Mouse (Mus musculus): ENCODE results near the gene Akr1c21. TPM values are rescaled to one million over a fixed set of nuclear protein-coding genes. Genes with fewer than 3 reads are reported as not detected.
"Not testable (repeated sequence)": the region's sequence is repeated elsewhere in the genome, so short reads cannot be mapped to it uniquely, and the experiment has no call there.

The Akr1c21 gene
- not detected in 2 replicates for polyA plus RNA-seq (2016; fragmentation: Nextera tagmentation; extraction: Ambion mirVana)

GRCm38 (mm10) chr13:4573871-4574270 is at the start of gene Akr1c21:
TSS of gene Akr1c21 (plus strand) at chr13:4574075.
- Histone ChIP-seq H3K27me3 (ENCODE audit: insufficient read depth, poor library complexity, severe bottlenecking) (no peaks in the 10 kb centered on the region), H3K27ac (no peak within 1 kb of the TSS), H3K4me1 (no peaks in the 10 kb centered on the region), H3K36me3 (no peaks in the 10 kb centered on the region), H3K4me3 (no peak within 1 kb of the TSS), H3K9me3 (no peaks in the 10 kb centered on the region)
- WGBS: 67% methylated on average over 1 of the region's 1 CpGs
- DNase-seq (ENCODE audit: low spot score): no peak

DNA sequence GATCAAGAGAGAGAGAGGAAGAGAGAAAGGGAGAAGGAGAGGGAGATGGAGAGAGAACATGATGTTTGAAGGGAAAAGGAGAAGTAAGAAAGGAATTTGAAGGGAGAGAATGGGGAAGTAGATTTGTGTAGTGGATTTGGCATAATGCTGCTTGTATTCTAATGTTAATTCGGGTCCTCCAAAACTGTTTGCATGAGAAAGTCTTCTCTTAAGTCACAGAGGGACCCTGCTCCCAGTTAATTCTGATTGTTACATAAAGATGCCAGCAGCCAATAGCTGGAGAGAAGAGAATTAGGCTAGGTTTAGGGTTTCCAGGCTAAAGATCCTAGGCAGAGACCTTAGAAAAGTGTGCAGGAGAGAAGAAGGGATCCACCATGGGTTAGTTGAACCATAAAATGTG is 14.7 kb upstream of the Akr1c21 start:
- 65% methylated on average over 1 of the region's 1 CpGs for WGBS
- no peaks in the 10 kb centered on the region for H3K9me3 ChIP-seq

DNA sequence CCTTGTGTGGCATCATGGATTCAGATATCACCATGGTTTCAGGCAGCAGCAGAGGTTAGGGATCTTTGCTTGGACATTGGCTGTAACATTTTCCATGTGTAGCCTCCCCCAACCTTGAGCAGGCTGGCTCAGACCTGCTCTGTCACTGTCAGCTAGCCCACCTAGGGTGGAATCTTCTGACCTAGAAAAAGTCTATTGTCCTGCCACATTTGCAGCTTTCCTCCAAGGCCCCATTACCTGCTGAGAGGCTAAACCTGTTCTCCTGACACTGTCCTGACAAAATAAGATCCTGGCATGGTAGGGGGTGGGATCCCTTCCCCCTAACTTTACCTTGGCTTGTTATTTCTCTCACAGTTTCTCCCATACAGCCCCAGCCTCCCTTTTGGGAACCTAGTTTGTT is 13.4 kb upstream of the Akr1c21 start:
- H3K27me3 ChIP-seq (ENCODE audit: insufficient read depth, poor library complexity, severe bottlenecking): no peaks in the 10 kb centered on the region
- no peaks in the 10 kb centered on the region for H3K9me3 ChIP-seq
- no peak overlapping the region for H3K4me3 ChIP-seq
- no peak overlapping the region for H3K27ac ChIP-seq
- no peaks in the 10 kb centered on the region for H3K4me1 ChIP-seq
- H3K36me3 ChIP-seq: no peaks in the 10 kb centered on the region
- no peak for DNase-seq (ENCODE audit: low spot score)

More for the DNA sequence above, 14.7 kb upstream of the Akr1c21 start:
- Histone ChIP-seq H3K36me3 (no peaks in the 10 kb centered on the region), H3K4me1 (no peaks in the 10 kb centered on the region), H3K4me3 (no peak overlapping the region), H3K27me3 (ENCODE audit: insufficient read depth, poor library complexity, severe bottlenecking) (no peaks in the 10 kb centered on the region), H3K27ac (no peak overlapping the region)
- no peak for DNase-seq (ENCODE audit: low spot score)

- Histone ChIP-seq H3K27me3 (ENCODE audit: insufficient read depth, poor library complexity, severe bottlenecking) (no peaks in the 10 kb centered on the region), H3K4me1 (no peaks in the 10 kb centered on the region), H3K27ac (no peak overlapping the region), H3K9me3 (no peaks in the 10 kb centered on the region), H3K4me3 (no peak overlapping the region), H3K36me3 (no peaks in the 10 kb centered on the region)
- no peak for DNase-seq (ENCODE audit: low spot score)
- WGBS: 85% methylated on average over 2 of the region's 2 CpGs
Observed at GRCm38 (mm10) chr13:4565996-4566395, 7.9 kb upstream of the Akr1c21 start.

DNA sequence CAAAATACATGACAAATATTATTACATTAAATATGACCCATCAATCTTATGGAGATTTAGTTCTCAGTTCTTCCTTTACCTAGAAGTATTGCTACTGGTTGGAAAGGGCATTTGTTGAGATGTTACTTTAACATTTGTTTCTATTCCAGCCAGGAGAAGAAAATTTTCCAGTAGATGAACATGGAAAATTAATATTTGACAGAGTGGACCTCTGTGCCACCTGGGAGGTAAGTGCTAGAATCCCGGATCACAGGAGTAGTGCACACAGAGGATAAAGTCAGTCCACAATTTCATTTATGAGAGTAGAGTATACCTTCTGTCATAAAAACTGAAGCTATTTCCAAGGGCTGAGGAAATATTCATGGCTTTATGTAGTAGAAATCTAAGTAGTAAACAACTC is 3.0 kb downstream of the Akr1c21 start:
- no peaks in the 10 kb centered on the region for H3K4me1 ChIP-seq
- no peak overlapping the region for H3K27ac ChIP-seq
- no peaks in the 10 kb centered on the region for H3K36me3 ChIP-seq
- DNase-seq (ENCODE audit: low spot score): no peak
- H3K27me3 ChIP-seq (ENCODE audit: insufficient read depth, poor library complexity, severe bottlenecking): no peaks in the 10 kb centered on the region
- H3K9me3 ChIP-seq: no peaks in the 10 kb centered on the region
- H3K4me3 ChIP-seq: no peak overlapping the region
- 84% methylated on average over 1 of the region's 1 CpGs for WGBS

- H3K4me1 ChIP-seq: not testable (repeated sequence)
Observed at GRCm38 (mm10) chr13:4603431-4603830, 29.6 kb downstream of the Akr1c21 start.

GRCm38 (mm10) chr13:4606821-4607220 is 32.9 kb downstream of the Akr1c21 start:
- Histone ChIP-seq H3K27me3 (ENCODE audit: insufficient read depth, poor library complexity, severe bottlenecking) (no peaks in the 10 kb centered on the region), H3K9me3 (no peaks in the 10 kb centered on the region), H3K4me1 (no peaks in the 10 kb centered on the region), H3K36me3 (peaks cover 6% of the 10 kb centered on the region; the same call in 1 of the 2 replicates), H3K27ac (no peak overlapping the region), H3K4me3 (no peak overlapping the region)
- 84% methylated on average over 4 of the region's 4 CpGs for WGBS
- no peak for DNase-seq (ENCODE audit: low spot score)

More at GRCm38 (mm10) chr13:4603431-4603830, 29.6 kb downstream of the Akr1c21 start:
- DNase-seq (ENCODE audit: low spot score); H3K27me3 ChIP-seq (ENCODE audit: insufficient read depth, poor library complexity, severe bottlenecking); H3K4me3 ChIP-seq; H3K27ac ChIP-seq; H3K9me3 ChIP-seq: not testable (repeated sequence)
- peaks cover 33% of the 10 kb centered on the region for H3K36me3 ChIP-seq
- 56% methylated on average over 3 of the region's 3 CpGs for WGBS

- H3K27ac ChIP-seq: peak overlapping the region; percentile 85
- peak overlapping the region; percentile 73 for H3K4me3 ChIP-seq
- H3K36me3 ChIP-seq: no peaks in the 10 kb centered on the region; the same call in 1 of the 2 replicates
- no peaks in the 10 kb centered on the region for H3K9me3 ChIP-seq
- H3K27me3 ChIP-seq (ENCODE audit: insufficient read depth, poor library complexity, severe bottlenecking): no peaks in the 10 kb centered on the region
- H3K4me1 ChIP-seq: no peaks in the 10 kb centered on the region
- 35% methylated on average over 9 of the region's 9 CpGs for WGBS
- DNase-seq (ENCODE audit: low spot score): no peak
Observed at GRCm38 (mm10) chr13:4608530-4608929, 34.7 kb downstream of the Akr1c21 start.

- no peaks in the 10 kb centered on the region for H3K27me3 ChIP-seq (ENCODE audit: insufficient read depth, poor library complexity, severe bottlenecking)
- DNase-seq (ENCODE audit: low spot score): peak; percentile 95
- no peaks in the 10 kb centered on the region; the same call in 1 of the 2 replicates for H3K36me3 ChIP-seq
- peak within 1 kb of the TSS; percentile 73 for H3K4me3 ChIP-seq
- no peaks in the 10 kb centered on the region for H3K4me1 ChIP-seq
- peak within 1 kb of the TSS; percentile 85 for H3K27ac ChIP-seq
- H3K9me3 ChIP-seq: no peaks in the 10 kb centered on the region
- 6% methylated on average over 10 of the region's 10 CpGs for WGBS
Observed at GRCm38 (mm10) chr13:4608961-4609409, 35.1 kb downstream of the Akr1c21 start, which contains the start of gene Akr1e1. TSS of gene Akr1e1 (minus strand) at chr13:4609174.

DNA sequence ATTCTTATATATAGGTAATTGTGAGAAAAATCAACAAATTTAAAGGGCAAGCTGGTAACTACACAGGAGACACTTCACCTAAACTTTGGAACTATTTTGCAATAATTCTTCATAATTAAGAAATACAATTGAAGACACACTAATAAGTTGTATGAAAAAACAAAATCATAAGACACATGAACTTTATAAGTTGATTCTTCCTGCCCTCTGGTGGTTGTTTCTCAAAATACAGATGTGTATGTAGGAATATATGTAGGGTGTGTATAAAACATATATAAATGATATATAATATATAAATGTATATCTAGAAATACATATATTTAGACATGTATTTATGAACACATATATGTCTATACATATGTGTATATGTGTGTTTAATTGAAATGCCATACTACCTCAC is 37.0 kb downstream of the Akr1c21 start:
- Histone ChIP-seq H3K36me3 (no peaks in the 10 kb centered on the region; the same call in 1 of the 2 replicates), H3K27ac (no peak overlapping the region), H3K27me3 (ENCODE audit: insufficient read depth, poor library complexity, severe bottlenecking) (no peaks in the 10 kb centered on the region), H3K9me3 (no peaks in the 10 kb centered on the region), H3K4me3 (no peak overlapping the region), H3K4me1 (no peaks in the 10 kb centered on the region)
- DNase-seq (ENCODE audit: low spot score): no peak

Other genes starting within 250 kb of the Akr1c21 start
- gene Akr1c6, start 139.8 kb upstream of the Akr1c21 start, polyA plus RNA-seq (2016; fragmentation: Nextera tagmentation; extraction: Ambion mirVana): not detected in 2 replicates
- gene Akr1c20, start 50.7 kb upstream of the Akr1c21 start, polyA plus RNA-seq (2016; fragmentation: Nextera tagmentation; extraction: Ambion mirVana): not detected in 2 replicates
- 43.3 and 51.1 TPM in 2 replicates for gene Akr1e1, start 35.1 kb downstream of the Akr1c21 start, polyA plus RNA-seq (2016; fragmentation: Nextera tagmentation; extraction: Ambion mirVana)